8 mouse cellular contexts compared by ENCODE assay signal in the genomic region with DNA sequence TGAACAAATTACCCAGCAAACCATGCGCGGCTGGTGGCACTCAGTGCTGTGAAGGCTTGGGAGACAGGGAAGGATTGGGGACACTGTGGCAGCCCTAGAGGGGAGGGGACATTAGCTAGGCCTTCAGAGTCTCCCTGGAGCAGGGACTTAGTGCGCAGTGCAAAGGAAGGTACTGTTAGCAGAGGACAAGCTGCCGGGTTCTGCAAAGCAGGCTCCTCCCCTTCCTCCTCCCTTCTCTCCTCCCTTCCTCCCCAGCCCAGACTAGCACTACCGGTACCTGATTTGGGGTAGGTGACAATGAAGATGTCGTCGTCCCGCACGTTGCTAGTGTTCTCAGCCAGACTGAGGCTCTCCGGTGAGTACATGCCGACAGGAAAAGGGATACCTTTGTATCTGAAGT. TPM values are rescaled to one million over a fixed set of nuclear protein-coding genes. Genes with fewer than 3 reads are reported as not detected.
DNase-seq lines count a peak whose midpoint lies in the region; ATAC-seq and TF ChIP-seq lines count a peak whose summit lies in the region.

No protein-coding gene starts in this region.

- H3K36me3 ChIP-seq in heart, embryonic 16.5 days (ENCODE audit: control insufficient read depth, insufficient read depth), result no peaks in the 10 kb centered on the region
- no peaks in the 10 kb centered on the region for H3K36me3 ChIP-seq in embryonic facial prominence, embryonic 15.5 days
- no peaks in the 10 kb centered on the region for H3K36me3 ChIP-seq in liver, embryonic 14.5 days (replicated peaks; ENCODE audit: control insufficient read depth, insufficient read depth, low read depth)
- H3K36me3 ChIP-seq in stomach, embryonic 15.5 days, result no peaks in the 10 kb centered on the region

- no peak overlapping the region for H3K27ac ChIP-seq in heart, embryonic 16.5 days (ENCODE audit: low read length)
- no peak overlapping the region for H3K27ac ChIP-seq in embryonic facial prominence, embryonic 15.5 days (replicated peaks)
- no peak overlapping the region for H3K27ac ChIP-seq in liver, embryonic 14.5 days
- H3K27ac ChIP-seq in stomach, embryonic 15.5 days, result no peak overlapping the region

- H3K27me3 ChIP-seq in heart, embryonic 16.5 days (ENCODE audit: control insufficient read depth, insufficient read depth, low read length), result no peaks in the 10 kb centered on the region
- H3K27me3 ChIP-seq in embryonic facial prominence, embryonic 15.5 days, result no peaks in the 10 kb centered on the region
- no peaks in the 10 kb centered on the region for H3K27me3 ChIP-seq in liver, embryonic 14.5 days (ENCODE audit: control insufficient read depth, insufficient read depth, low read length)
- H3K27me3 ChIP-seq in stomach, embryonic 15.5 days (replicated peaks), result no peaks in the 10 kb centered on the region

- 0 out of 2 replicates have a peak, but pooled peaks cover 3% of the 10 kb centered on the region for H3K9me3 ChIP-seq in heart, embryonic 16.5 days (replicated peaks; ENCODE audit: control insufficient read depth, low read length)
- no peaks in the 10 kb centered on the region for H3K9me3 ChIP-seq in embryonic facial prominence, embryonic 15.5 days (replicated peaks)
- no peaks in the 10 kb centered on the region for H3K9me3 ChIP-seq in liver, embryonic 14.5 days (ENCODE audit: control insufficient read depth, low read length)
- H3K9me3 ChIP-seq in stomach, embryonic 15.5 days, result no peaks in the 10 kb centered on the region

- no peaks in the 10 kb centered on the region for H3K4me1 ChIP-seq in heart, embryonic 16.5 days (ENCODE audit: control insufficient read depth, insufficient read depth, low read length)
- H3K4me1 ChIP-seq in embryonic facial prominence, embryonic 15.5 days, result 0 out of 2 replicates have a peak, but pooled peaks cover 5% of the 10 kb centered on the region
- H3K4me1 ChIP-seq in liver, embryonic 14.5 days (replicated peaks; ENCODE audit: control insufficient read depth in 2 of 2, insufficient read depth in 2 of 2, low read length in 1 of 2), result peaks cover 0 to 4% of the 10 kb centered on the region in 2 experiments; a peak in 2 of 4 replicates
- peaks cover 6% of the 10 kb centered on the region; the same call in 1 of the 2 replicates for H3K4me1 ChIP-seq in stomach, embryonic 15.5 days

- 28% methylated on average over 11 of the region's 11 CpGs for WGBS in heart, embryonic 16.5 days
- 27% methylated on average over 11 of the region's 11 CpGs for WGBS in embryonic facial prominence, embryonic 15.5 days
- WGBS in liver, embryonic 14.5 days (ENCODE audit: insufficient replicate concordance), result 27% methylated on average over 11 of the region's 11 CpGs
- 28% methylated on average over 11 of the region's 11 CpGs for WGBS in stomach, embryonic 15.5 days

- 0 out of 2 replicates have a peak overlapping the region, but pooled peaks have one; percentile 28 for H3K9ac ChIP-seq in heart, embryonic 16.5 days (ENCODE audit: low read length)
- H3K9ac ChIP-seq in embryonic facial prominence, embryonic 15.5 days, result no peak overlapping the region
- no peak overlapping the region for H3K9ac ChIP-seq in liver, embryonic 14.5 days (replicated peaks)
- H3K9ac ChIP-seq in stomach, embryonic 15.5 days, result no peak overlapping the region

- ATAC-seq in heart, embryonic 16.5 days (replicated peaks; ENCODE audit: extremely low read depth, insufficient read depth, low FRiP score), result peak; percentile 38
- ATAC-seq in embryonic facial prominence, embryonic 15.5 days (ENCODE audit: insufficient number of reproducible peaks, low FRiP score, low TSS enrichment, low read depth), result peak; percentile 25; the same call in 1 of the 2 replicates
- peak; percentile 45; the same call in 1 of the 2 replicates for ATAC-seq in liver, embryonic 14.5 days (ENCODE audit: insufficient read depth)
- 0 out of 2 replicates have a peak, but pooled peaks have one; percentile 58 for ATAC-seq in stomach, embryonic 15.5 days (ENCODE audit: insufficient read depth, low FRiP score, low read depth)

- no peak for DNase-seq in heart, adult 11 months
- DNase-seq in CD4-positive helper T cell, adult 2 months (ENCODE audit: low read depth, low spot score), result peak; percentile 86
- no peak for DNase-seq in liver, embryonic 14.5 days (ENCODE audit: low read depth in 3 of 3, low spot score in 3 of 3)
- no peak for DNase-seq in spleen, adult 12 weeks (ENCODE audit: low spot score)
- DNase-seq in cerebellum, postnatal 14 days, result no peak

- TF ChIP-seq CTCF in liver, embryonic 14.5 days (IDR thresholded peaks at IDR 0.05; ENCODE audit: low read depth), result no peak

- no peak for TF ChIP-seq EP300 in liver, embryonic 14.5 days (IDR thresholded peaks at IDR 0.05; ENCODE audit: low read depth)

- peak overlapping the region; percentile 23 for H3K4me3 ChIP-seq in heart, embryonic 16.5 days (ENCODE audit: low read length)
- peak overlapping the region; percentile 32 for H3K4me3 ChIP-seq in embryonic facial prominence, embryonic 15.5 days (replicated peaks)
- peak overlapping the region; percentile 6 to 43; a peak in 2 of 4 replicates for H3K4me3 ChIP-seq in liver, embryonic 14.5 days (ENCODE audit: insufficient read depth in 1 of 2, low read depth in 2 of 2, low read length in 2 of 2)
- H3K4me3 ChIP-seq in stomach, embryonic 15.5 days (replicated peaks), result peak overlapping the region; percentile 25

- peak overlapping the region; percentile 45 for H3K4me2 ChIP-seq in heart, embryonic 16.5 days (ENCODE audit: low read depth, low read length)
- peak overlapping the region; percentile 43 for H3K4me2 ChIP-seq in embryonic facial prominence, embryonic 15.5 days (replicated peaks)
- peak overlapping the region; percentile 51 for H3K4me2 ChIP-seq in liver, embryonic 14.5 days (ENCODE audit: low read depth)
- H3K4me2 ChIP-seq in stomach, embryonic 15.5 days, result peak overlapping the region; percentile 47

RNA-seq across cellular contexts. Expression of a gene that starts 16.2 kb away (rescaled TPM):
- not detected in 2 replicates for polyA plus RNA-seq in heart, embryonic 16.5 days (2015; fragmentation: Nextera tagmentation; extraction: Ambion mirVana)
- 0.24 and 0.25 TPM in 2 replicates for polyA plus RNA-seq in embryonic facial prominence, embryonic 15.5 days (2015; fragmentation: Nextera tagmentation; extraction: Ambion mirVana)
- not detected in 2 replicates for polyA plus RNA-seq in liver, embryonic 14.5 days (2012; rRNA removed)
- not detected in 2 replicates for polyA plus RNA-seq in liver, embryonic 14.5 days (2014; fragmentation: Nextera tagmentation; extraction: Ambion mirVana)
- polyA plus RNA-seq in stomach, embryonic 15.5 days (2015; fragmentation: Nextera tagmentation; extraction: Ambion mirVana), result 0.45 TPM in 1 of 2 replicates, not detected in the other

RNA-seq across cellular contexts. Expression of a gene that starts 20.8 kb away (rescaled TPM):
- polyA plus RNA-seq in heart, embryonic 16.5 days (2015; fragmentation: Nextera tagmentation; extraction: Ambion mirVana), result 0.39 and 0.84 TPM in 2 replicates
- 2.1 and 3.2 TPM in 2 replicates for polyA plus RNA-seq in embryonic facial prominence, embryonic 15.5 days (2015; fragmentation: Nextera tagmentation; extraction: Ambion mirVana)
- polyA plus RNA-seq in liver, embryonic 14.5 days (2012; rRNA removed), result 0.31 and 0.32 TPM in 2 replicates
- 0.14 and 0.32 TPM in 2 replicates for polyA plus RNA-seq in liver, embryonic 14.5 days (2014; fragmentation: Nextera tagmentation; extraction: Ambion mirVana)
- 12.8 and 13.3 TPM in 2 replicates for polyA plus RNA-seq in stomach, embryonic 15.5 days (2015; fragmentation: Nextera tagmentation; extraction: Ambion mirVana)

RNA-seq across cellular contexts. Expression of a gene that starts 24.0 kb away (rescaled TPM):
- 18.9 and 19.1 TPM in 2 replicates for polyA plus RNA-seq in heart, embryonic 16.5 days (2015; fragmentation: Nextera tagmentation; extraction: Ambion mirVana)
- polyA plus RNA-seq in embryonic facial prominence, embryonic 15.5 days (2015; fragmentation: Nextera tagmentation; extraction: Ambion mirVana), result 38.4 and 43.4 TPM in 2 replicates
- polyA plus RNA-seq in liver, embryonic 14.5 days (2012; rRNA removed), result 7.6 and 9.1 TPM in 2 replicates
- polyA plus RNA-seq in liver, embryonic 14.5 days (2014; fragmentation: Nextera tagmentation; extraction: Ambion mirVana), result 5.8 and 9.0 TPM in 2 replicates
- 35.4 and 36.7 TPM in 2 replicates for polyA plus RNA-seq in stomach, embryonic 15.5 days (2015; fragmentation: Nextera tagmentation; extraction: Ambion mirVana)

RNA-seq across cellular contexts. Expression of a gene that starts 26.5 kb away (rescaled TPM):
- 520 and 591 TPM in 2 replicates for polyA plus RNA-seq in heart, embryonic 16.5 days (2015; fragmentation: Nextera tagmentation; extraction: Ambion mirVana)
- polyA plus RNA-seq in embryonic facial prominence, embryonic 15.5 days (2015; fragmentation: Nextera tagmentation; extraction: Ambion mirVana), result 1,062 and 1,100 TPM in 2 replicates
- 499 and 605 TPM in 2 replicates for polyA plus RNA-seq in liver, embryonic 14.5 days (2012; rRNA removed)
- 832 and 846 TPM in 2 replicates for polyA plus RNA-seq in liver, embryonic 14.5 days (2014; fragmentation: Nextera tagmentation; extraction: Ambion mirVana)
- 954 and 1,069 TPM in 2 replicates for polyA plus RNA-seq in stomach, embryonic 15.5 days (2015; fragmentation: Nextera tagmentation; extraction: Ambion mirVana)

RNA-seq across cellular contexts. Expression of a gene that starts 36.9 kb away (rescaled TPM):
- 3.0 and 3.6 TPM in 2 replicates for polyA plus RNA-seq in heart, embryonic 16.5 days (2015; fragmentation: Nextera tagmentation; extraction: Ambion mirVana)
- 6.8 and 7.0 TPM in 2 replicates for polyA plus RNA-seq in embryonic facial prominence, embryonic 15.5 days (2015; fragmentation: Nextera tagmentation; extraction: Ambion mirVana)
- 0.69 and 0.80 TPM in 2 replicates for polyA plus RNA-seq in liver, embryonic 14.5 days (2012; rRNA removed)
- 0.51 and 0.54 TPM in 2 replicates for polyA plus RNA-seq in liver, embryonic 14.5 days (2014; fragmentation: Nextera tagmentation; extraction: Ambion mirVana)
- 2.8 and 4.4 TPM in 2 replicates for polyA plus RNA-seq in stomach, embryonic 15.5 days (2015; fragmentation: Nextera tagmentation; extraction: Ambion mirVana)
